Mouse (Mus musculus) MEL-GATA-1-ER (cell line): Measurements from ENCODE around the gene Gm28635.

Experiments
- DNase-seq: peaks from one replicate; pipeline ENCODE4 v3.0.0-alpha.2; 2012; ENCODE audit warnings: low read depth; ENCODE audit errors: extremely low read depth

The Gm28635 gene

GRCm38 (mm10) chr2:84677968-84678880, at the start of gene Gm28635, which contains the start of gene Med19:
TSS of gene Gm28635 (minus strand) at chr2:84678041.
TSS of gene Med19 (plus strand) at chr2:84678402.
- DNase-seq = peak; percentile 100

GRCm38 (mm10) chr2:84727172-84727858, 49.5 kb upstream of the Gm28635 start, which contains the start of gene Clp1:
TSS of gene Clp1 (minus strand) at chr2:84727350.
- DNase-seq = peak; percentile 97

GRCm38 (mm10) chr2:84726716-84727115, 48.9 kb upstream of the Gm28635 start:
- DNase-seq = no peak

GRCm38 (mm10) chr2:84725770-84726169, 47.9 kb upstream of the Gm28635 start:
- no peak for DNase-seq

- DNase-seq = no peak
Measured at GRCm38 (mm10) chr2:84723856-84724255, 46.0 kb upstream of the Gm28635 start.

- DNase-seq = no peak
Measured at GRCm38 (mm10) chr2:84721182-84721581, 43.3 kb upstream of the Gm28635 start.

GRCm38 (mm10) chr2:84720718-84721117, 42.9 kb upstream of the Gm28635 start:
- DNase-seq = no peak

GRCm38 (mm10) chr2:84717357-84717756, 39.5 kb upstream of the Gm28635 start:
- DNase-seq = no peak

GRCm38 (mm10) chr2:84716423-84717355, 38.8 kb upstream of the Gm28635 start:
- no peak for DNase-seq

GRCm38 (mm10) chr2:84715562-84716361, 37.9 kb upstream of the Gm28635 start:
- DNase-seq = peak; percentile 97

- DNase-seq = peak; percentile 82
Measured at GRCm38 (mm10) chr2:84714811-84715561, 37.1 kb upstream of the Gm28635 start, which contains the start of gene Zdhhc5. TSS of gene Zdhhc5 (minus strand) at chr2:84715180.

GRCm38 (mm10) chr2:84714422-84714810, 36.6 kb upstream of the Gm28635 start:
- DNase-seq = no peak

GRCm38 (mm10) chr2:84711898-84712297, 34.1 kb upstream of the Gm28635 start:
- no peak for DNase-seq

GRCm38 (mm10) chr2:84707523-84707922, 29.7 kb upstream of the Gm28635 start:
- no peak for DNase-seq

GRCm38 (mm10) chr2:84705295-84705694, 27.5 kb upstream of the Gm28635 start:
- no peak for DNase-seq

GRCm38 (mm10) chr2:84704329-84704728, 26.5 kb upstream of the Gm28635 start:
- DNase-seq = no peak

- DNase-seq = peak; percentile 75
Measured at GRCm38 (mm10) chr2:84703497-84703896, 25.7 kb upstream of the Gm28635 start.

GRCm38 (mm10) chr2:84695007-84695695, 17.3 kb upstream of the Gm28635 start:
- no peak for DNase-seq

- DNase-seq = no peak
Measured at GRCm38 (mm10) chr2:84690050-84690449, 12.2 kb upstream of the Gm28635 start.
